Mouse (Mus musculus) kidney, embryonic 15.5 days (tissue): ENCODE measurements around the gene Hist2h3b. TPM values are rescaled to one million over a fixed set of nuclear protein-coding genes. Genes with fewer than 3 reads are reported as not detected.

Experiments
- ATAC-seq: fragments of 200-750 bp; cut with Nextera tagmentation; replicated peaks from 2 replicates; pipeline ENCODE4 v1.8.0; 2017; ENCODE audit warnings: moderate TSS enrichment; ENCODE audit not compliant: low FRiP score
- H3K27ac ChIP-seq: fragments of 300-500 bp; sonication (generic); 2 replicates; pipeline ENCODE4 v1.5.1; 2015; ENCODE audit warnings: mild to moderate bottlenecking, inconsistent platforms
- H3K27me3 ChIP-seq: fragments of 300-500 bp; sonication (generic); 2 replicates; pipeline ENCODE4 v1.6.1; 2015; ENCODE audit warnings: inconsistent platforms
- H3K36me3 ChIP-seq: fragments of 300-500 bp; sonication (generic); 2 replicates; pipeline ENCODE4 v1.6.1; 2015; ENCODE audit warnings: inconsistent platforms
- H3K4me1 ChIP-seq: fragments of 300-500 bp; sonication (generic); 2 replicates; pipeline ENCODE4 v1.6.1; 2015; ENCODE audit warnings: inconsistent platforms
- H3K4me2 ChIP-seq: fragments of 300-500 bp; sonication (generic); 2 replicates; pipeline ENCODE4 v1.6.1; 2015; ENCODE audit warnings: moderate library complexity, mild to moderate bottlenecking, inconsistent platforms
- H3K4me3 ChIP-seq: fragments of 300-500 bp; sonication (generic); replicated peaks from 2 replicates; pipeline ENCODE4 v1.5.1; 2015; ENCODE audit warnings: mild to moderate bottlenecking, inconsistent platforms
- H3K9ac ChIP-seq: fragments of 300-500 bp; sonication (generic); 2 replicates; pipeline ENCODE4 v1.6.1; 2015; ENCODE audit warnings: mild to moderate bottlenecking, inconsistent platforms
- H3K9me3 ChIP-seq: fragments of 300-500 bp; sonication (generic); replicated peaks from 2 replicates; pipeline ENCODE4 v1.6.1; 2016; ENCODE audit warnings: inconsistent platforms
- WGBS: fragments of 180-500 bp; shearing (Covaris S2); methylation state at CpG from one replicate; pipeline ENCODE4 v1.1.7; 2015; ENCODE audit warnings: mixed read lengths; 5-methylcytosine and 5-hydroxymethylcytosine counted together
- microRNA-seq: library from miRNA; unstranded; fragments of <30 nt; microRNA quantifications from one replicate; pipeline ENCODE4, GENCODE M21; 2016
- polyA plus RNA-seq: library from polyadenylated mRNA; unstranded; fragments of >200 nt; fragmentation: Nextera tagmentation; extraction: Ambion mirVana; gene quantifications from 2 replicates; pipeline ENCODE4 v1.2.1, GENCODE M21; 2015

Gene Hist2h3b
- polyA plus RNA-seq, 1 experiment from 2014 or later, result 59.3 TPM

DNA sequence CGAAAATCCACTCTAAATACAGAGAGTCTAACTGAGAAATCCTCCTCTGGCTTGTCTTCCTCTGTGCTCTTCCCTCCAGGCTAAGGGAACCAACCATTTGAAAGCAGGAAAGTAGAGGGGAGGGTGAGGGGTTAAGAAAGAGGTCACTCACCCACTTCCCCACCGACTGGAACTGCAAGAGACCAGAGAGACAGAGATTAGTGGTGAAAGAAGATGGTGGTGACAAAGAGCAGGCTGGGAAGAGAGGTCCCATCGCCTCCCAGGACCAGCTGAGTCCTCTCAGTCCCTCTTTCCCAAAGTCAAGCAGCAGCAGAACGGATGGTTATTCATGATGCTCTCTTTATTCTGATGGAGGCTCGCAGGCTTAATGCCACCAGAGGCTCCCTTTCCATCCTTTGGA lies 24.9 kb downstream of the Hist2h3b start:
- H3K9ac ChIP-seq, result no peak overlapping the region
- no peak overlapping the region for H3K4me2 ChIP-seq
- H3K4me3 ChIP-seq, result no peak overlapping the region
- ATAC-seq, result no peak
- WGBS, result 56% methylated on average over 5 of the region's 5 CpGs
- H3K36me3 ChIP-seq, result no peaks in the 10 kb centered on the region
- H3K9me3 ChIP-seq, result no peaks in the 10 kb centered on the region
- no peak overlapping the region for H3K27ac ChIP-seq
- H3K4me1 ChIP-seq, result no peaks in the 10 kb centered on the region
- H3K27me3 ChIP-seq, result peaks cover 9% of the 10 kb centered on the region; the same call in 1 of the 2 replicates

DNA sequence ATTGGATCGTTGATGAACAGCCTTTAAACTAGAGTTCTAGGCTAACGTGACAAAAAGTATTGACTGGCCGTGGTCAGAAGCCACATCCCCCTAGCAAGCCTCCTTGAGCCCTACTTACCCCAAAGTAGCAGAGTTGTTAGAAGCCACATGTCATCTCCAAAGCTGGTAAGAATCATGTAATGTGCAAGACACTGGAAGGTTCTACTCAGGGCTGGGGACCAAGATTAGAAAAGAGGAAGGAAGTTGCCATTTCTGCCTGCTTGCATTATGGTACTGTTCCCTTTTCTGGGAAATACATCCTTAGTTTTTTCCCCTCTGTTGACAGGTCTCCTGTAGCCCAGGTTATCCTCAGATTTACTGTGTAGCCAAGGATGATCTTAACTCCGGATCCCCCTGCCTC lies 25.3 kb downstream of the Hist2h3b start, which contains the start of gene Fcgr1:
TSS of gene Fcgr1 (minus strand) at position 183 of the 400 bp plus-strand sequence.
- H3K4me1 ChIP-seq, result no peaks in the 10 kb centered on the region
- 76% methylated on average over 4 of the region's 4 CpGs for WGBS
- H3K4me2 ChIP-seq, result no peak within 1 kb of the TSS
- H3K27ac ChIP-seq, result no peak within 1 kb of the TSS
- peaks cover 9% of the 10 kb centered on the region; the same call in 1 of the 2 replicates for H3K27me3 ChIP-seq
- H3K9ac ChIP-seq, result no peak within 1 kb of the TSS
- no peak within 1 kb of the TSS for H3K4me3 ChIP-seq
- no peaks in the 10 kb centered on the region for H3K36me3 ChIP-seq
- ATAC-seq, result no peak
- H3K9me3 ChIP-seq, result no peaks in the 10 kb centered on the region

DNA sequence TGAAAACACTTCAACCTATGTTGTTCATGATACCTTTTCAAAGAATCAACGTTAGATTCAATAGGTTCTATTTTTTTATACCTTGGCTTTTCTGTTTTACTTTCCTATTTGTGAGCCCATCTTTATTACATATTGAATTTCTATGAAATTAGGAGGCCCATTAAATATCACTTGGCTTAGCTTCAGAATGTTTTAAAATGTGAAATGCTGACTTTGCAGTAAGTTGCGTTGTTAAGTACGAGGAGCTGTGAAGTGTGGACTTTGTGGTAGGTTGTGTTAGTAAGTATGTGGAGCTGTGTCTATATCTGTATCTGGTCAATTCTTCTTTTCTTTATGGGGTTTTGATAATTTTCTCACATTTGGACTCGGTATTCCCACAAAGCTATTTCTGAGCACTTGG lies 29.9 kb downstream of the Hist2h3b start:
- no peak overlapping the region for H3K4me2 ChIP-seq
- no peaks in the 10 kb centered on the region for H3K4me1 ChIP-seq
- no peaks in the 10 kb centered on the region for H3K36me3 ChIP-seq
- H3K9me3 ChIP-seq, result no peaks in the 10 kb centered on the region
- peaks cover 13% of the 10 kb centered on the region for H3K27me3 ChIP-seq
- H3K9ac ChIP-seq, result no peak overlapping the region
- H3K4me3 ChIP-seq, result no peak overlapping the region
- ATAC-seq, result no peak
- H3K27ac ChIP-seq, result no peak overlapping the region
- 94% methylated on average over 4 of the region's 4 CpGs for WGBS

DNA sequence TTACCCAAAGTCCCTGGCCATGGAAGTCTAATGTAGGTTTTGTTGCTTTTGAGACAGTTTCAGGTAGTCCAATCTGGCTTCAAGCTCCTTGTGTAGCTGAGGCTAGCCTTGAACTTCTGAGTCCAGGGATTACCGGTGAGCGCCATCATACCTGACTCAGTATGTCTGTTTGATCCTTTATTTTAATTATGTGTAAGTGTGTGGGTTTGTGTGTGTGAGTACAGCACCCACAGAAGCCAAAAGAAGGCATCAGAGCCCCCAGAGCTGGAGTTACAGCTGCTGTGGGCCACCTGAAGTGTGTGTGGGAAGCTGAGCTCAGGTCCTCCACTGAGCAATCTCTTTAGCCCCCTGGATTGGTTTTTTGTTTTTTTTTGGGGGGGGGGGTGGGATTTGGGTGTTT lies 31.1 kb downstream of the Hist2h3b start:
- H3K27ac ChIP-seq, result no peak overlapping the region
- no peaks in the 10 kb centered on the region for H3K9me3 ChIP-seq
- 91% methylated on average over 2 of the region's 2 CpGs for WGBS
- no peak overlapping the region for H3K4me2 ChIP-seq
- no peaks in the 10 kb centered on the region for H3K36me3 ChIP-seq
- no peak for ATAC-seq
- H3K27me3 ChIP-seq, result peaks cover 9% of the 10 kb centered on the region; the same call in 1 of the 2 replicates
- H3K4me3 ChIP-seq, result no peak overlapping the region
- no peaks in the 10 kb centered on the region for H3K4me1 ChIP-seq
- H3K9ac ChIP-seq, result no peak overlapping the region

DNA sequence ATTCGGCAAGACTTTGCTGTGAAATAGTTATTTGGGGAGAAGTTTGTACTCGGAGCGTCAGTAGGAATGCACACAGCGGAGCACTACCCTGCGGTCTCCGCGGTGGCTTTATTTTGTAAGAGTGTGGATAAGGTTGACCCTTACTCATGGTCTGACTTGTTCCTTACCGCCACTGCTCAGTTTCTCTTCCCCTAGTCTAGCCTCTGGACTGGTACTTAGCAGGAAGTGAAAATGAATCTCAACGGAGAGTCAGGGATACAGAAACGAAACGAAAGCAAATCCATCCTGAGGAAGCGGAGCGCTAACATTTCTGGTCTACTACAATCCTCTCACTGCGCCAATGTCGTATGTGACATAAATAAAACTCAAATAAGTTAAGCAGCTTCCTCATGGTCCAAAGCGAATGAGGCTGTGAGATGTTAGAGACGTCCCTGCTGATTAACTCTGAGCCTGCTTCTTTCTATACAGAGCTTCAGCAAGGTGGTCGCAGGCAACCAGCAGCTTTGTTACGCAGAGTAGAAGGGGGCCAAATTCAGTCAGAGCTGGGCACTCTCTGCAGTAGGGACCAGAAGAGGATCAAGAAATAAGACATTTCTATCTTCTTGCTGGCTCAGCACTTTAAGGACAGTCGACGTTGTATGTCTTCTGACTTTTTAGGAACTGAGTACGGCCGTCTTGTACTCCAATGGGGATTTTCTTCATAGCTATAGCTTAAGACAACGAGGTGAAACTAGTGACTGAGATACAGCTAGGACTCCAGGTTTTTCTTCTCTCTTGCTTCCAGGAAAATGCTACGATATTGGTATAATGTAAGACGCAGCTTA lies 32.5 kb downstream of the Hist2h3b start:
- Histone ChIP-seq H3K9ac (no peak overlapping the region), H3K36me3 (no peaks in the 10 kb centered on the region), H3K4me3 (peak overlapping the region; percentile 24), H3K4me1 (no peaks in the 10 kb centered on the region), H3K27me3 (peaks cover 12% of the 10 kb centered on the region; the same call in 1 of the 2 replicates), H3K9me3 (no peaks in the 10 kb centered on the region), H3K27ac (no peak overlapping the region), H3K4me2 (peak overlapping the region; percentile 40)
- ATAC-seq, result no peak
- 74% methylated on average over 26 of the region's 26 CpGs for WGBS

DNA sequence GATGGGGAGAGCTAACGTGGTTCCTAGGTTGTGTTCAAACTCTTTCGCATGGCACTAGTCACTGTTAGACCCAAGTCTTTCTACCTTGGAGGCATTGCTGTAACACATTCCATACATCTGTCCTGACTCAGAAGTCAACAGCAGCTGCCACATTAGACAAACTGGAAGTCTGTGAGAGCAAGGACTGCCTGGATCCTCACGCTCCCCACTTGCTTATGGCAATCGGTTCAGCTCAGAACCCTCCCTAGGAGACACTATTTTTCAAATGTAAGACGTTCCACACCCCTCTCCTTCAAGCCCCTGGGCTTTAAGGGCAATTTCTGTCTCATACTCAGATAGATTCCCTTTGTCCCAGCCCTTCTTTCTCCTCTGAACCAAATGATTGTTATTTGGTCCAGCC lies 33.6 kb downstream of the Hist2h3b start:
- ATAC-seq, result no peak
- H3K27me3 ChIP-seq, result peaks cover 15% of the 10 kb centered on the region
- H3K4me2 ChIP-seq, result no peak overlapping the region
- H3K4me3 ChIP-seq, result no peak overlapping the region
- no peak overlapping the region for H3K9ac ChIP-seq
- no peaks in the 10 kb centered on the region for H3K36me3 ChIP-seq
- no peak overlapping the region for H3K27ac ChIP-seq
- 88% methylated on average over 5 of the region's 5 CpGs for WGBS
- no peaks in the 10 kb centered on the region for H3K4me1 ChIP-seq
- H3K9me3 ChIP-seq, result no peaks in the 10 kb centered on the region

DNA sequence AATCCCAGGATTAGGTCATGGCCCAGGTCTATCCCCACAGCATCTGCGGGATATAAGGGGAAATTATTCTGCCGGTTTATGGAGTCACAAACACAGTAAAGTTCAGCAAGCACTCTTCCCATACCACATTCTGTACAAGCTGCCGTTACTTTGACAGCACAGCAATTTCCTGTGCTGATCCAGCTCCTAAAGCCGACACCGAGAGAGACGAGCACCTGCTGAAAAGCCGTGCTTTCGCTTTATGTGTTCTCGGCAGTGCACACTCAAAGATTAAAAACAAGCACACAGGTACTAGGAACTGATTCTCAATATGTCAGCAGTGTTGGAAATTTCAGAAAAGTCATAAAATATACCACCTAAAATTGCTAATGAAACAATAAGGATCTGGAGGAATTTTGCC lies 38.1 kb downstream of the Hist2h3b start:
- Histone ChIP-seq H3K27me3 (peaks cover 8% of the 10 kb centered on the region), H3K27ac (no peak overlapping the region), H3K9me3 (no peaks in the 10 kb centered on the region), H3K36me3 (no peaks in the 10 kb centered on the region), H3K4me3 (no peak overlapping the region), H3K4me1 (no peaks in the 10 kb centered on the region), H3K9ac (no peak overlapping the region), H3K4me2 (no peak overlapping the region)
- 55% methylated on average over 9 of the region's 9 CpGs for WGBS
- no peak for ATAC-seq

DNA sequence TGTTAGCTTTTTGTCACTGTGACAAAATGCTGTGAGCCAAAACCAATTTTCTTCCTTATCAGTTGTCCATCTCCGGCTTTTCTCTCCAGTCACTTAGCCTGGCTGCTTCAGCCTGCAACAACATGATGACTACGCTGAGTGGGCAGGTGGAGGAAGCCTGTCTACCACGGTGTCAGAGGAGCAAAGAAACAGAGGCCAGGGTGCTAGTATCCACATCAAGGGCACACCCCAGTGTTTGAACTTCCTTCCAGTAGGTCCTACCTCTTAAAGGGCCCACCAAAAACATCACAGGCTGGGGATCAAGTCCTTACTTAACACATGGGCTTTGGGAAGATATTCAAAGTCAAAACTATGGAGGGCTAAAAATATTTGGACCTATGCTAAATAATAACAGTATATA lies 41.0 kb downstream of the Hist2h3b start:
- no peak for ATAC-seq
- Histone ChIP-seq H3K4me2 (no peak overlapping the region), H3K9me3 (no peaks in the 10 kb centered on the region), H3K4me3 (no peak overlapping the region), H3K36me3 (no peaks in the 10 kb centered on the region), H3K4me1 (no peaks in the 10 kb centered on the region), H3K9ac (no peak overlapping the region), H3K27ac (no peak overlapping the region), H3K27me3 (peaks cover 5% of the 10 kb centered on the region)
- WGBS, result 52% methylated on average over 3 of the region's 3 CpGs

DNA sequence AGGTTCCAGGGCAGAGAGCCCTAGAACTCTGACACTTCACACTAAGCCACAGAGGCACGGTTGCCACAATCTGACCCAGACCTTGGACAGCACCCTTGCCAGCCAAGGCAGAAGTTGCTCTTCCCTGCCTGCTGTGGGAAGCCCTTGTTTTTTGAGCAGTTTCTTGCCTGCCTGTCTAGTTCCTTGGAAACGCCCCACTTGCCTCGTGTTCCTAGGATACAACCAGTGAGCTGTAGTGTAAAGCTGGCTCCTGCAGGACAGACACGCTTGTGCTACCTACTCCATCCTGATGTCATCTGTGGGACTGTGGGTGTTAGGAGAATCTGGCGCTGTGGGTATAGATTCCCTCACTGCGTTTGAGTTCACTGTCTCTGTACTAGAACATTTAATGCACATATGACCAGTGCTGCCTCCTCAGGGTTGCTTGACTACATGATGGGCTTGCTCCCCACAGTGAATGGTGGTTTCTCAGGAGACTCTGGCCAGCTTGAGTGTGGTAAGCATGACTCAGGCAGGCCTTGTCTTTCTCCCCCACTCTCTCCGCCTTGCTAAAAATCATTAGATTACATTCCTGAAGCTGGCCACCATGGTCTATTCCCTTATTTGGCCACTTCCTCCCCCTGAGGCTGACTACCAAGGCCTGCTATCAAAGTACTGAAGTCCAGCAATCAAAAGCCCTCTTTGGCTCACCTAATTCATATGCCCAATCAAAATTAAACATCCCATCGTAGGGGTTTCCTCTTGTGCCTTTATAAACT lies 44.1 kb downstream of the Hist2h3b start:
- Histone ChIP-seq H3K4me2 (no peak overlapping the region), H3K9me3 (no peaks in the 10 kb centered on the region), H3K9ac (no peak overlapping the region), H3K27ac (no peak overlapping the region), H3K36me3 (no peaks in the 10 kb centered on the region), H3K27me3 (no peaks in the 10 kb centered on the region; the same call in 1 of the 2 replicates), H3K4me3 (no peak overlapping the region), H3K4me1 (no peaks in the 10 kb centered on the region)
- WGBS, result 60% methylated on average over 8 of the region's 8 CpGs
- ATAC-seq, result no peak

Small RNA genes within 50 kb of the gene (microRNA-seq; reads per million reads assigned to microRNA genes)
- gene Gm44492 (0.44 reads per million), gene Gm47311 (not detected), gene Gm47313 (not detected)

Other genes with a start within 250 kb of the Hist2h3b start
- 39.0 and 39.1 TPM in 2 replicates for gene Vps45, start 210.2 kb upstream of the Hist2h3b start, polyA plus RNA-seq
- gene Otud7b, start 164.1 kb upstream of the Hist2h3b start, polyA plus RNA-seq, result 21.0 and 22.0 TPM in 2 replicates
- 24.6 and 29.7 TPM in 2 replicates for gene Mtmr11, start 106.7 kb upstream of the Hist2h3b start, polyA plus RNA-seq
- gene Sf3b4, start 96.3 kb upstream of the Hist2h3b start, polyA plus RNA-seq, result 184 and 193 TPM in 2 replicates
- gene Sv2a, start 87.5 kb upstream of the Hist2h3b start, polyA plus RNA-seq, result 3.0 and 4.9 TPM in 2 replicates
- gene Bola1, start 48.9 kb upstream of the Hist2h3b start, polyA plus RNA-seq, result 55.2 and 59.4 TPM in 2 replicates
- 0.86 and 0.90 TPM in 2 replicates for gene Hist2h2ab, start 48.8 kb upstream of the Hist2h3b start, polyA plus RNA-seq
- gene Hist2h2ac, start 47.8 kb upstream of the Hist2h3b start, polyA plus RNA-seq, result 10.8 and 11.3 TPM in 2 replicates
- 12.2 and 12.6 TPM in 2 replicates for gene Hist2h2be, start 47.5 kb upstream of the Hist2h3b start, polyA plus RNA-seq
- gene Hist2h3c2, start 29.5 kb upstream of the Hist2h3b start, polyA plus RNA-seq, result 7.9 TPM in 2 replicates
- 42.2 and 50.0 TPM in 2 replicates for gene Hist2h2aa2, start 28.4 kb upstream of the Hist2h3b start, polyA plus RNA-seq
- 28.0 and 29.7 TPM in 2 replicates for gene Hist2h2aa1, start 23.2 kb upstream of the Hist2h3b start, polyA plus RNA-seq
- gene Hist2h3c1, start 22.0 kb upstream of the Hist2h3b start, polyA plus RNA-seq, result 0.55 and 1.2 TPM in 2 replicates
- gene Hist2h4, start 5.3 kb upstream of the Hist2h3b start, polyA plus RNA-seq, result 11.6 and 14.3 TPM in 2 replicates
- gene Hist2h2bb, start 1.1 kb downstream of the Hist2h3b start, polyA plus RNA-seq, result 12.8 and 17.8 TPM in 2 replicates
- 1.7 TPM in 2 replicates for gene Fcgr1, start 25.3 kb downstream of the Hist2h3b start, polyA plus RNA-seq
- gene BC107364, start 183.7 kb downstream of the Hist2h3b start, polyA plus RNA-seq, result 0.15 TPM in 1 of 2 replicates, not detected in the other